Mouse (Mus musculus) cerebellum, postnatal 14 days (tissue): Measurements from ENCODE around the gene Cfap100.

ENCODE experiments used
- DNase-seq, 2 experiments: peaks; one replicate each; pipeline ENCODE4 v3.0.0; 2021; ENCODE audit warnings: mixed read lengths in 2 of 2

Gene Cfap100

GRCm38 (mm10) chr6:90428380-90428974 is at the start of gene Cfap100:
Gene Cfap100, minus strand, starts transcription at chr6:90428797.
- DNase-seq, result peak; percentile 85 to 86

DNA sequence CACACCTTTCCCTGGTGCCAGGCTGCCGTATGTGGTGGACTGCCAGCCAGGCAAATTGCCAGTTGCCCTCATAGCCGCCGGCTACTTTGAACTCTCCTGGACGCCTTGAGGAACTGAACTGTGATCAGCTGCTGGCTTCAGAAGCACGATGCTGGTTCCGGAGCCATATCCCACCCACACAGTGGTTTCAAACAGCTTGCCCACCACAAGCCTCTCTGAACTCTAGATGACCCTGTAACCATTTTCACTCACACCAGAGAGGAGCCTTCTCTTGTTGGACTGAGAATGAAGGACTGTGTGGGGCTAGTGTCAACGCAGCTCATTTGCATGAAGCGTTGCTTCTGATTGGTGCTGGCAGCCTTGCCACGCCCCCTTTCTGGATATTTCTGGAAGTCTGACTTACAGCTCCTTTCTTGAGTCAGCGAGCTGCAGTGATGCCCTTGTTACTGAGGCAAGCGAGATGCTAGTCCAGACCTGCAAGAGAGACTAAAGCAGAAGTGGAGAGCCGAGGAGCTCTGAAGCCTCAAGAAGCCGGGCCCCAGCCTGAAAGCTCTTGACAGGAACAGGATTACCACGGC is 48.4 kb upstream of the Cfap100 start:
- DNase-seq, result peak; percentile 78 to 85

GRCm38 (mm10) chr6:90475854-90476212 is 47.2 kb upstream of the Cfap100 start:
- DNase-seq, result no peak

DNA sequence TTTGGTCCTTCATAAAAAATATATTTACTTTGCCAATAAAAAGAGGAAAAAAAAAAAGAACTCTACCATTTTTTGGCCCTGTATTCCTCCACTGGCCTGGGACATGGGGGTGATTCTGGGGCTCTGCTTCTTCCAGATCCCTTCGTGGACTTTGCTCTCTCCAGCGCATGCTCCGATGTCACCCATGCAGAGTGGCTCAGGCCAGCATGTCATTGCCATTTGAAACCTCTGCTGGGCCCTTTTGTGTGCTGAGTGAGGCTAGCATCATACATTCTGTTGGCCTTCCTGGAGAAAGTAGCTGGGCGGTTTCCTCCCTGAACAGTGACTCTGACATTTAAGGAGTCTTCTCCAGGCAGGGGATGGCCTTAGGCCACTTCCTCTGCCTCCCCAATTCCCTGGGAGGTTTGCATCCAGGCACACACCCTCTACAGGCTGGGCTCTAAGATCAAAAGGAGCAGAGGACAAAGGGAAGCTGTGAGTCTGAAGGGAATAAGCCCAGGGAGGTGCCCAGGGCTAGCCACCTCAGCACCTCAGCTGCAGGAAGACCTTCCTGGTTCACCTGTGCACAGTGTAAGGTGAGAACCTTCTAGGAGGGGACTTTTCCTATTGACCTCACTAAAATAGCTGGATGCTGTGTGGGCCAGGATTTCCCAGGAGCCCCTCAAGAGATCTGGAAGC is 46.7 kb upstream of the Cfap100 start:
- no peak for DNase-seq

DNA sequence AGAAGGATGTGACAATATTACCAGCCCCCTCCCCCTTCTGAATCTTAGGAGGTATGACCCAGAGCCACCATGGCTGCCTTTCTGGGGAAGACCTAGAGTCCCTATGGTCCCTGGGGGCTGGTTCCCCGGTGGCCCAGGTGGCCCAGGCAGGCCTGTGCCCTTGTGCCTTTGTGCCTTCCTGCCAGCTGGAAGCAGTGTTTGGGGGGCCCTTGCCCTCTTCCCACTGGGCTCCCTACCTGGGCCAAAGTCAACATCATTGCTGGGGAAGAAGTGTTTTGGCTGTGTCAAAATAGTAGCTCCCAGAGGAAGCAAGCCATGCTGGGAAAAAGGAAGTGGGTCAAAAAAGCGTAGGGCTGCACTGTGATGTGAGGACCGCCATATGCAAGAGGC is 45.8 kb upstream of the Cfap100 start:
- DNase-seq, result no peak

- DNase-seq, result no peak
These were observed 45.2 kb upstream of the Cfap100 start for GRCm38 (mm10) chr6:90473630-90474360.

DNA sequence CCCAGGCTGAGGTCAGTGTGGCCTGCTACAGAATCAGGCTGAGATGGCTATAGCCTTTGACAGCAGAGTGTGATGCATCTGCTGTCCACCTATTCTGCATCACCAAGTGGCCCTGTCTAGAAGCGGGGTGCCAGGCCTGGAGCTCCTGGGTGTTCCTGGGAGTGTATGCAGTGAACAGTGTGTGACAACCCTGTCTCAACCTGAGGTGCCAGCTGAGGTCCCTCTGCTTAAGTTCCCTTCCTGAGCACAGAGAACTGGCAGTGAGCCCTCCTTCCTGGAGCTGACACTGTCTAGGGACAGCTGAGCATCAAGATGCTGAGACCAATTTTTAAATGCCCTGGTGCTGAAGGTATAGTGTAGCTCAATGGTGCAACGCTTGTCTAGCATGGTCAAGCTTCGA is 44.1 kb upstream of the Cfap100 start:
- DNase-seq, result no peak

DNA sequence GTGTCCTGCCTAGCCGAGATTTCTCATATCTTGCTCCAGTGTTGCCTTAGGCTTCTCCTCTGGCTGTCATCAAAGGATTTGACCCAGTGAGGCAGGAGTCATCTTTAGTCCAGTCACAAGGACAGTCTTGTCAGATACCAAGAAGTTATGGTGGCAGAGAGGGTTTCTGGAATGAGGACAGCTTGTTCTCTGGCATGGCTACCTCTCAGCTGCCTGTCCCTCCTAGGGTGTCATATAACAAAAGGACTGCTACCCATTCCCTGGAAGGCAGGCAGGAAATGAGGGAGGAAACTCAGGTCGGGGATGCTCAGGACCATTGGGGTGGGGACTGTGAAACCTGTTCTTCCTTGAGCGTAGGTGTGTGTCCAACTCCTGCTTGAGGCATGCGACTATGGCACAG is 43.5 kb upstream of the Cfap100 start:
- no peak for DNase-seq

DNA sequence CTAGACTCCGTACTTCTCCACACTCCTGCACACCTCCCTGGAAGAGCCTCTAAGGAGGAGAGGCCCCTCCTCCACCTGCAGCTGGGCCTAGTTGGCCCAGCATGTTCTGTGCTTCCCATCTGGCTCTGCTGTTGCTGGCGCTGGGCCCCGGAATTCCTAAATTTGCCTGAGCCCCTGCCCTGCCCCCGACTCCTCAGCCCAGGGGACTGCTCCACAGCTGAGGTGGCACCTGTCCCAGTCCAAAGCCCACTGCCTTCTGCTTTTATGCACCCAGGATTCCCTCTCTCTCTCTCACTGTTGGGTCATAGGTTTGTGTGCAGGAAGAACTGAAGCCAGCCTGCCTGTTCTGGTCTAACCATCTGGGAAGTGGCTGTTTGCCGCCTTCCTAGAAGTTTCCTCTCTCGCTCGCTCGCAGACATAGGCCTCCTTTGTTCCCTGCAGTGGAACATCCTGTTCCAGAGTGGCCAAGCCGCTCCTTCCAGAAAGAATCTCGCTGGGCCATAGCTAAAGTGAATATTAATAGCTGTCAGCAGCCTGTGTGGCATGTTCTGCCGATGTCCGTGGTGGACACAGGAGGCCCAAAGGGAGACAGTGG is 42.4 kb upstream of the Cfap100 start:
- DNase-seq, result peak; percentile 34 to 51

- no peak for DNase-seq
These were observed 41.7 kb upstream of the Cfap100 start for GRCm38 (mm10) chr6:90470255-90470654.

DNA sequence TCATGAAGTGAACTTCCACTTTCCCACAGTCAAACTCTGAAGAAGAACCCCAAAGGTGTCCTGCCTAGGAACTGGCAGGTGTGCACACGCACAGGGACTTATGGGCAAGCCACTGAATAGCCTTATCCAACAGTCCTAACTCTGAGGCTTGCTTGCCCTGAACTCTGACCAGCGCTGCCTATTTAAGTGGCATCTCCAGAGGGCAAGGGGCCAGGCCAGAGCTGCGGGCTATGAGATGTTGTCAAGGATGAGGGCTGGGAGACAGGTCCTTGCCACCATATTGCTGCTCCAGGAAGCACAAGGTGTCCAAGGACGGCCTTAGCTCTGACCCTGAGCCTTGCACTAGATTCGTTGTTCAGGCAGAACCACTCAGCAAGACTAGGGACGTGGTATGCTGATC is 40.4 kb upstream of the Cfap100 start:
- DNase-seq, result no peak

DNA sequence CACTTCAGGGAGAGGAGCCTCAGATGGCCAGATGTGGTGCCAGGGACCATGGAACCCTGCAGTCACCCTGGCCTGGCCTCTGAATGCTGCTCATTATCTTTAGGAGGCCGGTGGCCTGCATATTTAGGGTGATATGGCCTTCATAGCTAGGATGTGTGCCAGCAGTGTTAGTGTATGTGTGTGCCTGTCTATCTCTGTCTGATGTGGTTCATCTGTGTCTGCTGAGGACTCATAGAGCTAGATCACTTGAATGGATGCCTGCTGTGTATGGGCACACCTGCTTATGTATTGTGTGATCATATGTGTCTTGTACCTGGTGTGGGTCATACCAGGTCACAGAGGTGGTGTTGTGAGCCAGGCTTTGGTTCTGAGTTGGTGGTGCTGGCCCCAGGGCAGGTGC is 39.6 kb upstream of the Cfap100 start:
- no peak for DNase-seq

DNA sequence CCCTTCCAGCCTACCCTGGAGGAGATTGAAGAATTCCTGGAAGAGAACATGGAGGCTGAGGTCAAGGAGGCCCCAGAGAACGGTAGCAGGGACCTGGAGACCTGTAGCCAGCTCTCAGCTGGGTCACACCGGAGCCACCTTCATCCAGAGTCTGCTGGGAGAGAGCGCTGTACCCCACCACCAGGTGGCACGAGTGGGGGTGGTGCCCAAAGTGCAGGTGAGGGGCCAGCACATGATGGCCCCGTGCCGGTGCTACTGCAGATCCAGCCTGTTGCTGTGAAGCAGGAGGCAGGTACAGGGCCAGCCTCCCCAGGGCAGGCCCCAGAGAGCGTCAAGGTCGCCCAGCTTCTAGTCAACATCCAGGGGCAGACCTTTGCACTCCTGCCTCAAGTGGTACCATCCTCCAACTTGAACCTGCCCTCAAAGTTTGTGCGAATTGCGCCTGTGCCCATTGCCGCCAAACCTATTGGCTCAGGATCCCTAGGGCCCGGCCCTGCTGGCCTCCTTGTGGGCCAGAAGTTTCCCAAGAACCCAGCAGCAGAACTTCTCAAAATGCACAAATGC is 38.3 kb upstream of the Cfap100 start:
- no peak for DNase-seq

DNA sequence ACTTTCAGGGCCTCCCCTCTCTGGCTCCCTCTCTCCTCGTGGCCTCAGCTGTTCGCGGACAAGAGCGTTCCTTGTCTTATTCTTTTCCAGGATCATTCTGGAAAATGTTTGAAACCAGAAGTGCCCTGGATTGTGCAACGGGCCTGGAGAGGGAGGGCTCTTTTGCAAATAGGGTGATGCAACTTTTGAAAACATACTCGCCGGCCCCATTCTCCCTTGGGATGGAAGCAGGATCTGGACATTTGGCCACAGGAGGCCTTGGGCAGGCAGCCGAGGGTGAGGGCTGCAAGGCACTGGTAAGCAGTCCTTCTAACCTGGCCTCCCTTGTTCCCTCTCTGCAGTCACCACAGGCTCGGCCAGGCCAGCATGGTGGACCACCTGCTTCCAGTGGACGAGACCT is 37.5 kb upstream of the Cfap100 start:
- no peak for DNase-seq

GRCm38 (mm10) chr6:90465028-90465640 is 36.5 kb upstream of the Cfap100 start:
- DNase-seq, result no peak

- peak in 1 of 2 experiments; percentile 28 for DNase-seq
These were observed 35.4 kb upstream of the Cfap100 start for GRCm38 (mm10) chr6:90463890-90464421.

DNA sequence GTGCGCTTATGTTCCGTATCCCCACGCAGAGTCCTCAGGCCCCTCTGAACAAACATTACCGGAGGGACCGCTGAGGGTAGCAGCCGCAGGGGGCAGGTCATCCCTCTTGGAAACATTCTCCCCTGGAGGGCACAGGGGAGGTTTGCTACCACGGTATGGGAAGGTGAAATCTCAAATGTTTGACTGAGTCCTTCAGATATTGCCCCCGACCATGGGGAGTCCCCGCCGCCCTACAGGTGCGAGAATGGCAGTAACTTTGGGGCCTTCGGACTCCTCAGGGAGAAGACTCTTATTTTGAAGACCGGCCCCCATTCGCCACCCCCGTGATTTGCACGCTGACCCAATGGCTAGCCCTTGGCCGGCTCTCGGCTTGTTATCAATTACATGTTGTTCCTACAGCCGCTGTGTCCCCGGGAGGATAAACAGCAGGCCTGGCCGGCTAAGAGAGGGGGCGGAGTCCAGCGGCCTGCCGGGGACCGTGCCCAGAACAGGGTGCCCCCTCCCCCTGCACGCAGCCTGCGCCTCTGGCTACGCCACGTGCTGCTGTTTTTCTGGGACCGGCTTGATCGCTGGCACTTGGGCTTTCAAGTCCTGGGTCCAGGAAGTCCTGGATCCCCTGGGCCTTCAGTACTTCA is 34.7 kb upstream of the Cfap100 start:
- peak; percentile 61 to 63 for DNase-seq

DNA sequence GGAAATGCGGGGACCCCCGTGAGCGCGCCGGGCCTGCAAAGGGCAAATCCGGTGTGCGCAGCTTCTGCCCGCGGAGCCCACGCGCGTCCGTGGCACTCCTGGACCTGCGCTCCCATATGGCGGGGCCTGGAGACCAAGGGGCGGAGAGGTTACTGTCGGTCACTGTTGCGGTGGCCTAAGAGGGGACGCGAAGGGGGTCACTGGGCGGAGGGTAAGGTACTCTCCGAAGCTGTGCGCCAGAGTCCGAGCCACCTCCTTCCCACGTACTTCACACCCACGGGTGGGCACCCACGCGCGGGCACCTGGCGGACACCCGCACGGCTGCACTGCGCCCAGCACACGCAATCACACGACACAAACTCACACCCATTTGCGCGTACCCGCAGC is 34.2 kb upstream of the Cfap100 start:
- peak; percentile 46 to 47 for DNase-seq

- DNase-seq, result peak; percentile 82 to 88
These were observed 33.6 kb upstream of the Cfap100 start, which contains the start of gene Klf15 for GRCm38 (mm10) chr6:90462181-90462706. Gene Klf15, plus strand, starts transcription at chr6:90462576.

DNA sequence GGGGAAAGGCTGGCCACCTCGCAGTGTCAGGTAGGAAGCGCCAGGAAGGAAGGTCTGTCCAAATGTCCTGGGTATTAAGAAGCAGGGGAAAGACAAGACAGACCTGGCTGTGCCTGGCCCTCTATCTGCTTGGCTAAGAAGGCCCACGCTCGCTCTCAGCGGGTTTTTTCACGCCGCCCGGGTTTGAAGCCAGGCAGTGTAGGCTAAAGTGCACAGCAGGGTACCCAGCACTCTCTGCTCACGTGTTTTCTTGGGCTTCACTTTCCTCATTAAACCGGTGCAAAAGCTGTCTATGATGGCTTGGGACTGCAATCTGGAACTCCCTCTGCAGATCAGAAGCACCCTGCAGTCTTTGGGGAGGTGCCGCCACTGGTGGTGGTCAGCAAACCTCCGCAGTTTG is 33.2 kb upstream of the Cfap100 start:
- peak in 1 of 2 experiments; percentile 27 for DNase-seq

DNA sequence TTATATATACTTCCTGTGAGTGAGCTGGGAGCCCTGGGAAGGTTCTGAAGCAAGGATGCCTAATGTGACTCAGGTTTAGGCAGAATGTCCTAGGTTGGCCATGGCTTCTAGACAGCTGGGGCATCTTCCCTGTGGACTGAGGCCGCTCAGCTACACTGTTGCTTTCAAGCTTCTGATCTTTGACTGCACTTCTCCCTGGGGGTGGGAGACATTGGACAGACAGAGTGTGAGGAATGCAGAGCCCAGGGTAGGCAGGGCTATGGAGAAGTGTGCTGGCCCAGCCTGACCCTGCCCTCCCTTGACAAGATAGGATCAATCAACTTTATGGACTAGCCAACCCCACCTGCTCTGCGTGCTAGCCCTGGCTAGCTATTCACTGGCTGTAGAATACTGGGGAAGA is 32.6 kb upstream of the Cfap100 start:
- no peak for DNase-seq
